Mouse (Mus musculus): ENCODE measurements around the gene Wipf2.

DNA sequence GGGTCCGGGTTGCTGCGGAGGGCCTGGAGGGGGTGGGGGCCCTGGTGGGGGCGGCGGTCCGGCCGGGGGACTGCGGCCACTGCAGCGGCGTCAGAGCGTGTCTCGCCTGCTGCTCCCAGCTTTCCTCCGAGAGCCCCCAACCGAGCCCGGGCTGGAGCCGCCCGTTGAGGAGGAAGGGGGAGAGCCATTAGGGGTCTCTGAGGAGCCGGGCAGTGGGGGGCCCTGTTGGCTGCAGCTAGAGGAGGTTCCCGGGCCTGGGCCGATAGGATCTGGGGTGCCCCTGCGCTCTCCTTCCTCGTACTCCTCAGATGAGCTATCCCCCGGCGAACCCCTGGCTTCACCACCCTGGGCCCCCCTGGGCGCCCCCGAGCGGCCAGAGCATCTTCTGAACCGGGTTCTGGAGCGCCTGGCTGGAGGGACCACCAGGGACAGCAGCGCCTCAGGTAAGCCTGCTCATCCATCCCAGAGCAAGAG, 26.2 kb upstream of the Wipf2 start:
- TF ChIP-seq TAL1 (IDR thresholded peaks at IDR 0.05; ENCODE audit: low read length): no peak
- no peak for TF ChIP-seq GATA1 (IDR thresholded peaks at IDR 0.05; ENCODE audit: low read length)
